Comparison of ENCODE assay signal across 8 mouse cellular contexts in genomic region chrX:77509776-77510175, GRCm38 (mm10). TPM values are rescaled to one million over a fixed set of nuclear protein-coding genes. Genes with fewer than 3 reads are reported as not detected.
A peak's percentile ranks its signal among the peaks of the same experiment; 100 is the strongest.
DNase-seq lines count a peak whose midpoint lies in the region; ATAC-seq and TF ChIP-seq lines count a peak whose summit lies in the region.

No protein-coding gene starts in this region.

- TF ChIP-seq POLR2A in brain, embryonic 14.5 days (IDR thresholded peaks at IDR 0.05; ENCODE audit: borderline replicate concordance, extremely low read depth, insufficient read depth, insufficient read length, poor library complexity, severe bottlenecking): no peak

- 0 out of 2 replicates have a peak, but pooled peaks cover 3% of the 10 kb centered on the region for H3K9me3 ChIP-seq in forebrain, embryonic 12.5 days
- H3K9me3 ChIP-seq in kidney, embryonic 15.5 days (replicated peaks): no peaks in the 10 kb centered on the region
- H3K9me3 ChIP-seq in lung, embryonic 16.5 days (ENCODE audit: control insufficient read depth, low read length): no peaks in the 10 kb centered on the region

- no peaks in the 10 kb centered on the region for H3K36me3 ChIP-seq in forebrain, embryonic 12.5 days (replicated peaks)
- H3K36me3 ChIP-seq in kidney, embryonic 15.5 days: no peaks in the 10 kb centered on the region
- H3K36me3 ChIP-seq in lung, embryonic 16.5 days (ENCODE audit: control insufficient read depth, insufficient read depth, low read length): no peaks in the 10 kb centered on the region

- 29% methylated on average over 10 of the region's 10 CpGs for WGBS in forebrain, embryonic 12.5 days
- WGBS in kidney, embryonic 15.5 days: 15% methylated on average over 10 of the region's 10 CpGs
- WGBS in lung, embryonic 16.5 days: 12% methylated on average over 10 of the region's 10 CpGs

- H3K27me3 ChIP-seq in forebrain, embryonic 12.5 days: no peaks in the 10 kb centered on the region
- H3K27me3 ChIP-seq in kidney, embryonic 15.5 days: no peaks in the 10 kb centered on the region
- H3K27me3 ChIP-seq in lung, embryonic 16.5 days (ENCODE audit: control insufficient read depth, insufficient read depth, low read depth, low read length): no peaks in the 10 kb centered on the region

- H3K9ac ChIP-seq in forebrain, embryonic 12.5 days: 0 out of 2 replicates have a peak overlapping the region, but pooled peaks have one; percentile 38
- H3K9ac ChIP-seq in kidney, embryonic 15.5 days: no peak overlapping the region
- H3K9ac ChIP-seq in lung, embryonic 16.5 days (ENCODE audit: low read length): no peak overlapping the region

- H3K4me3 ChIP-seq in forebrain, embryonic 12.5 days (replicated peaks): peak overlapping the region; percentile 62
- peak overlapping the region; percentile 67 for H3K4me3 ChIP-seq in kidney, embryonic 15.5 days (replicated peaks)
- H3K4me3 ChIP-seq in lung, embryonic 16.5 days (ENCODE audit: low read length): peak overlapping the region; percentile 71; the same call in 1 of the 2 replicates

- peak; percentile 25 for DNase-seq in kidney, adult 9 months
- DNase-seq in kidney, adult 8-10 months: no peak
- peak; percentile 73 for DNase-seq in brain, embryonic 14.5 days (ENCODE audit: low read depth)
- peak; percentile 23 for DNase-seq in right cerebral cortex, postnatal 14 days
- no peak for DNase-seq in urinary bladder, postnatal 10 days (ENCODE audit: low spot score)

- no peak for TF ChIP-seq CTCF in brain, embryonic 14.5 days (IDR thresholded peaks at IDR 0.05; ENCODE audit: borderline replicate concordance, extremely low read depth, insufficient read depth, insufficient read length)

- H3K4me2 ChIP-seq in forebrain, embryonic 12.5 days: peak overlapping the region; percentile 56
- H3K4me2 ChIP-seq in kidney, embryonic 15.5 days: peak overlapping the region; percentile 59
- peak overlapping the region; percentile 63 for H3K4me2 ChIP-seq in lung, embryonic 16.5 days (ENCODE audit: low read depth, low read length)

- H3K4me1 ChIP-seq in forebrain, embryonic 12.5 days: peaks cover 18% of the 10 kb centered on the region
- peaks cover 18% of the 10 kb centered on the region for H3K4me1 ChIP-seq in kidney, embryonic 15.5 days
- H3K4me1 ChIP-seq in lung, embryonic 16.5 days (replicated peaks; ENCODE audit: control insufficient read depth, insufficient read depth, low read length): peaks cover 9% of the 10 kb centered on the region

- peak; percentile 20 for ATAC-seq in forebrain, embryonic 12.5 days (ENCODE audit: low FRiP score)
- peak; percentile 6; the same call in 1 of the 2 replicates for ATAC-seq in kidney, embryonic 15.5 days (replicated peaks; ENCODE audit: low FRiP score)
- ATAC-seq in lung, embryonic 16.5 days (ENCODE audit: low read depth): no peak

- H3K27ac ChIP-seq in forebrain, embryonic 12.5 days: peak overlapping the region; percentile 94
- peak overlapping the region; percentile 96 for H3K27ac ChIP-seq in kidney, embryonic 15.5 days
- peak overlapping the region; percentile 97 for H3K27ac ChIP-seq in lung, embryonic 16.5 days (ENCODE audit: low read length)

RNA-seq across cellular contexts. Expression of gene Tbl1x, which starts 1.0 kb away (rescaled TPM):
- polyA plus RNA-seq in brain, embryonic 14.5 days (2012; rRNA removed): 47.0 and 51.8 TPM in 2 replicates
- polyA plus RNA-seq in forebrain, embryonic 12.5 days (2016; fragmentation: Nextera tagmentation; extraction: Ambion mirVana): 68.8 and 70.1 TPM in 2 replicates
- 73.8 and 76.1 TPM in 2 replicates for polyA plus RNA-seq in kidney, embryonic 15.5 days (2015; fragmentation: Nextera tagmentation; extraction: Ambion mirVana)
- 66.9 and 68.0 TPM in 2 replicates for polyA plus RNA-seq in lung, embryonic 16.5 days (2015; fragmentation: Nextera tagmentation; extraction: Ambion mirVana)

Comparison
In these comparisons a context has a peak if more than half of its experiments do, and no peak if none do; other contexts are left out.
1. DNase-seq: peak in kidney, adult 9 months (single experiment), brain, embryonic 14.5 days (single experiment) and right cerebral cortex, postnatal 14 days (single experiment); none in kidney, adult 8-10 months (0 of 2) and urinary bladder, postnatal 10 days (single experiment).
2. Peak in every context shown above with its lines, with median percentiles within 50 percentile points of each other: H3K27ac ChIP-seq, H3K4me2 ChIP-seq and H3K4me3 ChIP-seq.